Mouse (Mus musculus) lung, postnatal 25 days (tissue): ENCODE data around the gene Fsd2.

ENCODE experiments used
- DNase-seq: peaks from one replicate; pipeline ENCODE4 v3.0.0; 2022; ENCODE audit warnings: low spot score

The Fsd2 gene

GRCm38 (mm10) chr7:81571941-81572441 is 5.2 kb upstream of the Fsd2 start:
- peak; percentile 45 for DNase-seq

DNA sequence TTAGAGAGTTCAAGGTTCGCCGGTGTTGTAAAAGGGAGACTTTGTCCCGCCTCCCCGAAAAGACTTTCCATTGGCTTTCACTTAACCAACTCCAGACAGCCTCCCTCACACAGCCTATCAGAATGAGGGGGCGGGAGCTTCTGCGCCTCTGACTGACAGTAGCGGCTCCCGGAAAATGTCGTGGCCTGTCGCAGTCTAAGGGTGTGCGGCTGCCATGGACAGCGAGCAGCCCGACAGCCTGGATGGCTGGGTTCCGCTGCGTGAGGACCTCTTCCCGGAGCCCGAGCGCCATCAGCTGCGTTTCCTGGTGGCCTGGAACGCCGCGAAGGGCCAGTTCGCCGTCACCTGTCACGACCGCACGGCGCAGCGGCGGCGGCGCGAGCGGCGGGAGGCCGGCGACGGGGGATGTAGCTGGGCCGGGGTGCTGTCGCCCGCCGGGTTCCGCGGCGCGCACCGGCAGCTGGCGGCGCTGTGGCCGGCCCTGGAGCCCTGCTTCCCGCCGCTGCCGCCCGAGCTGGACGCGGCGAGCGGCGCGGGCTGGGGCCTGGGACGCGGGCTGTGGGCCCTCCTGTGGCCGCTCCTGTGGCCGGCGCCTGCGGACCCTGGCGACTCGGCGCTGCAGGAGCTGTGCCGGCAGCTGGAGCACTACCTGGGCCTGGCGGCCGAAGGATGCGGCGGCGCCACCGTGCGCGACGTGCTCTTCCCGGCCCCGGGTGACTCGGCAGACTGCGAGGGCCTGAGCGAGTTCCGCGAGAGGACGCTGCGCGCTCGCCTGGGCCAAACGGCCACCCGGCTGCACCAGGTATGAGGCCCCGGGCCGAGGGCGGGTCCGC is 4.6 kb upstream of the Fsd2 start, which contains the start of gene Whamm:
Gene Whamm (plus strand): TSS at position 159 of the 833 bp plus-strand sequence.
- peak; percentile 97 for DNase-seq

GRCm38 (mm10) chr7:81570752-81571107 is 4.0 kb upstream of the Fsd2 start:
- DNase-seq, result no peak

GRCm38 (mm10) chr7:81570271-81570670 is 3.5 kb upstream of the Fsd2 start:
- no peak for DNase-seq

DNA sequence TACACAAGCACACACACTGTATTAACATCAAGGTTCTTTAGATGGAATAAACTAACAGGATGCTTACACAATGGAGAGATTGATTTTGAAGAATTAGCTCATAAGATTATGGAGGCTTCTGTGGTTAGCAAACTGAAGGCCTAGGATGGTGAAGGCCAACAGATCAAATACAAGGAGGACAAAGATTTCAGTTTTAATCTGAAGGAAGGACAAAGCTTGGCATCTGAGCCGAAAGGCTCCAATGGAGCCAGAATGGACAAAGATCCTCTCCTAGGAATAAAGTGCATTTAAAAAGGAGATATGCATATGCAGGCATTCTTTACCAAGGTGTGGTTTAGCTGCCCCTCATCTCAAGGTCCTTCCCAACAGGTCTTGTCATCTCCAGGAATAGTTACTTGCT is 3.1 kb upstream of the Fsd2 start:
- no peak for DNase-seq

GRCm38 (mm10) chr7:81567396-81567795 is 652 bp upstream of the Fsd2 start:
- DNase-seq, result no peak

DNA sequence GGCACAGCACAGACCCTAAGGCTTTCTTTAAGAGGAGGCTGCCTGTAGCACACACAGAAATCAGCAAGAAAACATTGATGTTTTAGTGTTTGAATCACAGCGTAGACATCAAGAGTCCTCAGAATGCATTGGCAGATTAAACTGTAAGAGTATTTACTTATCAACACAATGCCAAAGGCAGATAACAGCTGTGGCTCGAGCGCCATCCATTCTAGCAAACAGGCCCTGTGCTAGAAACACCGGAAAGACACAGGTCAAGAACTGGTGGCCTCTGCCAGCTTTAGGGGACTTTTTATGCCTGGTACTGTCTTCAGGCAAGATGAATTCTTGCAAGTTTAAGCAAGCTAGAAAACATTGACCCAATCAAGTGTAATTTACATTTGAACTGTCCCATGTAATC is 412 bp downstream of the Fsd2 start:
- DNase-seq, result no peak

DNA sequence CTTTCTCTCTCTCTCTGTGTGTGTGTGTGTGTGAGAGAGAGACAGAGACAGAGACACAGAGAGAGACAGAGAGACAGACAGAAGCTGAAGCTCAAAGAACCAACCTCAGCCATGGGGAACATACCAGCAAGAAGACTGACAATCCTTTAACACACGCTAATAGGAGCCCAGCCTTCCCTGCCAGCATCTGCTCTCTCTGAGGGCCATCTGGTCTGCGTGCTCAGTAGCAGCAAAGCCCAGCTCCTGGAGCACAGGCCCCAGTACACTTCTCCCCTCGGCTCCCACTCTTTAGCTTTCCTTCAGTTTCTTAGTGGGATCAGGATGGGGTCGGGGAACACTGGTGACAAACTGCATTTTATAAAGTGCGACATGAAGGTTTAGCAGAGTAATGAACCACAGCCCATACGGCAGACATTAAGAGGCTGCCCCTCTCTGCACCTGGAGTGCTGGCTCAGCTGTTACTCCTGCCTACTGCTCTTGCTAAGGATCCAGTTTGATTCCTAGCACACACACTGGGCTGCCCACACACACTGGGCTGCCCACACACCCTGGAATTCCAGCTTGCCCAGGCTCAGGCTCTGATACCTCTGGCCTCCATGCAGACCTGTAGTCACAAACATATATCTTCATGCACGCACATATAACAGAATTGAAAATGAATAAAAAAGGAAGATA is 1.2 kb downstream of the Fsd2 start:
- no peak for DNase-seq

DNA sequence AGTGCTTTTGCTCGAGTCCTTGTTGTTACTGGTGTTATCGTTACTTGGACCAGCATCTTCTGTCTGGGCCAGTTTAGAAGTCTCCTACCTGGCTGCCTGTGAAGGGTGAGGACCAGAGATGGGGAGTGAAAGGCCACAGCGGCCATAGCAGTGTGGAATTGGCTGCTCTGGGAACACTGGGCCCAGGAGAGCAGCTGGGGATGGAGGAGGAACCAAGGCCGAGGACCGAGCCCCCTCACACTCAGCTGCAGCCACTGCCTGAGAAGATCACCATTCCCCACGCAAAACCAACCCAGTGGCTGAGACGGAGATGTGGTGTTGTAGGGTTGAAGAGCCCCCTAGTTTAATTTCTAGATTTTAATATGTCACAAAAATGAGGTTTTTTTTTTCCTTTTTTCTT is 2.0 kb downstream of the Fsd2 start:
- no peak for DNase-seq

DNA sequence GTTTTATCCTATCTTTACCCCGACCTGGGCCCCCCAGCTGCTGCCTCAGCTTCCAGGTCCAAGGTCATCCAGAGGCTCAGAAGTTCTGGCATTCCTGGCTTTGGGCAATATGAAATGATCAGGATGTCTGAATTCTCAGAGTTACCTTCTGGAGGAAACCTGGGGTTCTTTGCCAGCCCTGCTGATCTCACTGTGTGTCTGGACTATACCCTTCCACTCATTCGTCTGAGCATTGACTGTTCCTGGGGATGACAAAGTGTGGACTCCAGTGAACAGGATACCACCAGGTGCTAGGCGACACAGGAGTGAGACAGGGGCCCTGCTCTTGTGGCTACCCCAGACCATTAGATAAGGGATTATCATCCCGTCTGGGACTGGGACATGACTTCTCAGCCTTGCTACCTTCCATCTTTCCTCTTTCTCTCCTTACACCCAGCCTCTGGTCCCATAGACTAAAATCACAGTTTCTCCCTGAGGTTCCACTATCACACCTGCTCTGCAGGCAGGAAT is 3.2 kb downstream of the Fsd2 start:
- DNase-seq, result no peak

DNA sequence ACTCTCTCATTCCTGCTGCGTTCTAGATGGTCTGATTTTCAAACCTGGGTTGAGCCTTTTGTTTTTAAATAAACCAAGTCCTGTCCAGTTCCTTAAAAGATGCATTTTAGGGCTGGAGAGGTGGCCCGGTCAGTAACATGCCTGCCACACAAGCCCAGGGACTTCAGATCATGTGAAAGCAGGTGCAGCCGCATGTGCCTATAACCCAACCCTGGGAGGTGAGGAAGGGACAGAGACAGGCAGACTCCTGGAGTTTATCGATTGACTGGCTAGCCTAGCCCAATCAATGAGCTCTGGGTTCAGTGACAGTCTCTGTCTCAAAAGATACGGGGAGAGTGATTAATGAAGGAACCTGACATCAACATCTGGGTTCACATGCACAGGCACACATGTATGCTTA is 5.5 kb downstream of the Fsd2 start:
- no peak for DNase-seq

DNA sequence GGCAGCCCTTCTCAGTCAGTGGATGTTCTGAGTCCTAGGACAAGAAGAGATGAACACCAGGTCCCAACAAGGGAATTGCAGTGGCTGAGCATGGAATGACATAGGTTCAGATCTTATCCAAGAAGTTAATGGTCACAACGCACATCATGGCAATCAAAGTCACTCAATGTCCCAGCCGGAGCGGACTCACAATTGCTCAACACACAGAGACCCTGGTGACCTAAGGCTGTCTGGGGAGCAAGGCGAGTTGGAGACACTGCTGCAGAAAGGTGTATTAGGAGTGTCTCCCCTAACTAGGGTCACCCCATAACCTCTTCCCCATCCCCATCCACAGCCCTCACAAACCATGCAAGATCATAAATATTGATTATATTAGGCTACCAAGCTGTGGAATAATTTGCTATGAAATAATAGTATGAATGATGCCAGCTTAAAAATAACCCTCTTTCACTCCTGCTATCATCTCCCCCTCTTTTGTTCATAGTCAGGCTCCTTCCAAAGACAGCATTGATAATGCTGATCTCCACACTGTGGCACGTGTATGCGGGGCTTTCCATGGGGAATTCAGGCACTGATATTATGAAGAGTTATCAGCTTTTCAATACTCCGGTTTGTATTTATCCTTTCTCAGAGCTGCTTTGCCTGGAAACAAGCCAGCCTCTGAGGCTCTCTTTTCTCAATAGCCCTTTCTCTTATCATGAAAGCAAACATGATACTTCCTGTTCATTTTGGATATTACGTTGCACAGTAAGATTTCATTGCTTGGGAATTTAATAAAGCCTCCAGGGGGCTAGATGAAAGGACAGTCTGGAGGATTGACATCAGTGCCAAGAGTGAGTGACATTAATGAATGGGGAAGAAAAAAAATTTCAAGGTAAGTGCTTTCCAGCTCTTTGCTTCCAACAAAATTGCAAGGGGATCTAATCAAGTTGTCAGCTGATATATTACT is 6.4 kb downstream of the Fsd2 start:
- DNase-seq, result no peak

DNA sequence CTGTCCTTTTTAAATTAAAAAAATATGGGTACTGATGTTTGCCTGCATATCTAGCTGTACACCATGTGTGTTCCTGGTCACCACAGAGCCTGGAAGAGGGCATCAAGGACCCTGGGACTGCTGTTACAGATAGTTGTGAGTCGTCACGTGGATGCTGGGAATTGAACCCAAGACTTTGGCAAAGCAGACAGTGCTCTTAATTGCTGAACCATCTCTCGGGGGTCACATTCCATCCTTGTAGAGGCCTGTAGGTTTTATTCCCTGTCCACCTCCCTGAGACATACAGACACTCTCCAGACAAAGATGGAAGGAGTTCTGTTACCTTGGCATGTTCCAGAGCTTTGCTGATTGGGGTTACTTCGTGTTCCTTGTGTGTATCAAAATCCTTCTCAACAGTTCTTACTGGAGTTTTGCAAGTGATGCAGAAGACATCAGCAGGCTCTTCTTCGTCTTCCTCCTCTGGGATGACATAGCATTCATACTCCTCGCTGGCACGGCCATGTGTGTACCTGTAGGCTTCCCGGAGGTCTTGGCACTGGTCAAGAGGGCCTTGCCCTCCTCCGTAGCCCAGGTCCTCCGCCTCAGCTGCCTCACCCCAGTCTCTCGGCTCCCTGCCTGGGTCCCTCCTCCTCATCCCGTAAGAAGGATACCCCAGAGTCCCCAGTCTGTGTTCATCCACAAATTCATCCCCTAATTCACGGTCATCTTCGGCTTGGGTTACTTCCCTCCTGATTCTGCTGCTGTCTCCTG is 7.3 kb downstream of the Fsd2 start:
- no peak for DNase-seq

DNA sequence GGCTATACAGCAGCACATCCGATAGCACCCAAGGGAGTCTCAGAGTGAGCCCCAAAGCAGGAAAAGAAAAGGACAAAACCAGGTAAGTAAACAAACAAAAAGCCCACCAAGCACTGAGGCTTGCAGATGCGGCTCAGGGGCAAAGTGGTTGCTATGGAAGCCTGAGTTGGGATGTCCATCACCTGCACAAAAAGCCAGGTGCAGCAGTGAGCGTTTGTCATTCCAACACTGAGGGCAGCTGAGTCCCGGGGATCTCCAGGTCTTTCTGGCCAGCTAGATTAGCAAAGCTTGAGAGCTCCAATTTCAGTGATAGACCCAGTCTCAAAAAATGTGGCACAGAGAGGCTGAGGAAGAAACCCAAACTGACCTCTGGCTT is 8.8 kb downstream of the Fsd2 start:
- no peak for DNase-seq

DNA sequence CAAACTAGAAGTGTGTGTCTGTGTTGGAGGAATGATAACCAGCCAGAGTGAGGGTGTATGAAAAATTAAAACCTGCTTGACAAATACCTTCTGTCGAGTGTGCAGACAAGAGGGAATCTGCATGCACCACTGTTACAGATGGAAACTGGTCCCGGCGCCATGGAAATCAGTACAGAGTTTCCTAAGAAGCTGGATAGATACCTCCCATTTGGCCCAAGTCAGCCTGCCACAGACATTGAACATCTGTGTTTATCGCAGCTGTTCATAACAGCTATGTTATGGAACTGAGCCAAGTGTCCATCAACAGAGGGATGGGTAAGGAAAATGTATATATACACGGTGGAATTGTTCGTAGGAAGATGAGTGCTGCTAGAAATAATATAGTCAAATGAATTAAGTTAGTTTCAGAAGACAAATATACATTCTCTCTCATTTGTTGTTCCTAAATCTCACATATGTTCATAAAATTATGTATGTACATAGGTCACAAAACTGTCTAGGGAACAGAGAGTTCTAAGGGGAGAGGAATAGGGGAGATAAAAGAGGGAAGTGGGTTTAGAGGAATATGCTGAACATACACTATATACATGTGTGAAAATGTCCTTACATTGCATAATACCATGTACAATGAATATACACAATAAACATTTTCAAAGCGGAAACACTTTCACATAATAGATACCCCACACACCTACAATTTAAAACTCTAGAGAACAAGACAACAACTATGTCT is 9.3 kb downstream of the Fsd2 start:
- DNase-seq, result peak; percentile 32

DNA sequence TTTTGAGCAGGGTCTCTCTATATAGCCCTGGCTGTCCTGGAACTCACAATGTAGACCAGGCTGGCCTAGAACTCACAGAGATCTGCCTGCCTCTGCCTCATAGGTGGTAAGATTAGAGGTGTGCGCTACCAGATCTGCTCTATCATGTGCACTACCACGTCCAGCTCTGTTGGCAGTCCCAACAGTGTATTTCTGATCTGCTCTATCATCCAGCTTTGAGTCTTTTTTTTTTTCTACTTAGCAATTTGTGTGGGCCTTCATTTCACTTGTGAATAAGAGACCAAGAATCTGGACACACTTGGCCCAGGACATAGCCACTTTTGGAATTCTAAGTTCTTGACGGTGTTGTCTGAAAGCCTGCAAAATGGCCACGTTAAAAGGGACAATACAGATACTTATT is 9.9 kb downstream of the Fsd2 start:
- no peak for DNase-seq

- DNase-seq, result no peak
These were observed 12.4 kb downstream of the Fsd2 start for GRCm38 (mm10) chr7:81554369-81554768.

DNA sequence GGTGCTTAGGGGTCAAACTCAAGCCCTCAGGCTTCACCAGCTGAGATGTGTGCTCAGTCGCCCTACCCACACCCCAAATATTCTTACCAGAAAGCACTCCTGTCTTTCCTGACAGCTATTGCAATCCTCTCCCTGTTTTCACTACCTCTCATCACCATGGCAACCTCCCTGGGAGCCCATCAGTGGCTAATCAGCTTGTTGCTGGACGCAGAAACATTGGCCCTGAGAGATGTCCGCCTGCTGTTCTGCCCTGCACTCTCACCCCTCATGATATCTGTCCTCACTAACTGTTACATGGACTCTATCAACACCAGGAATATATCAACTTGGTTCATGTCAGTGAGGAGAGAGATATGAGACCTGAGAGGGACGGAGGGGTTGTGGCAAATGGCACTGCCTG is 13.2 kb downstream of the Fsd2 start:
- no peak for DNase-seq

- no peak for DNase-seq
These were observed 17.9 kb downstream of the Fsd2 start for GRCm38 (mm10) chr7:81548864-81549263.

DNA sequence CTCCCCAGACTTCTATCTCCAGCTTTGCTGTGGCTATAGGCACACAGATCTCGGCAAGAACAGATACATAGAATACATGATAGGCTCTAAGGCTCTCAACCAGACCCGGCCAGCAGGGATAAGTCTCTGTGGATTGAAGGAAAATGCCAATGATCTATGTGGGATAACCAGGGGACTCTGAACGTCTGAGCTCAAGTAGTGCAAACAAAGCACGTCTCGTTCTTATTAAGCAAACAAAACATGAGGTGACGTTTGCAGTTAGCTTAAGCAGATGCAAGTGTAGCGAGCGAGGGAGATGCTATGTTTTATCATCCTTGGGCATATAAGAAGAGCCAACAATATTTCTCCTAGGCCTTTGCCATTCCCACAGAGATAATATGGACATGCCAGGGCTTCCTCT is 23.8 kb downstream of the Fsd2 start:
- no peak for DNase-seq
